Mouse (Mus musculus) kidney, adult 2 months (tissue): ENCODE results near the gene Poldip3.

ENCODE experiments used
- CTCF ChIP-seq: fragments of 200-500 bp; conservative IDR thresholded peaks from 2 replicates; pipeline ENCODE4 v1.5.1; 2011; ENCODE audit warnings: low read depth, mild to moderate bottlenecking, control low read depth, low read length, moderate library complexity, mixed read lengths; ENCODE audit not compliant: insufficient read depth, insufficient read length
- POLR2A ChIP-seq: fragments of 200-500 bp; IDR thresholded peaks from one replicate; pipeline ENCODE4 v1.6.1; 2011; ENCODE audit warnings: low read depth, low read length, control low read depth

GRCm38 (mm10) chr15:83122566-83123145 is 26.5 kb downstream of the Poldip3 start, which contains the start of gene Rrp7a:
- no peak for TF ChIP-seq CTCF
- no peak for TF ChIP-seq POLR2A
